Mouse (Mus musculus) kidney, postnatal 36 days (tissue): ENCODE measurements at regions not wholly inside any gene's neighbourhood (a gene's known extent, or its start where the extent isn't known, plus 50 kb on each side); places are given as distances from the start of the nearest gene placed in this dataset.

ENCODE experiments used
- DNase-seq, 2 experiments: peaks; one replicate each; pipeline ENCODE4 v3.0.0; 2021 to 2022; ENCODE audit warnings: mixed read lengths in 2 of 2

DNA sequence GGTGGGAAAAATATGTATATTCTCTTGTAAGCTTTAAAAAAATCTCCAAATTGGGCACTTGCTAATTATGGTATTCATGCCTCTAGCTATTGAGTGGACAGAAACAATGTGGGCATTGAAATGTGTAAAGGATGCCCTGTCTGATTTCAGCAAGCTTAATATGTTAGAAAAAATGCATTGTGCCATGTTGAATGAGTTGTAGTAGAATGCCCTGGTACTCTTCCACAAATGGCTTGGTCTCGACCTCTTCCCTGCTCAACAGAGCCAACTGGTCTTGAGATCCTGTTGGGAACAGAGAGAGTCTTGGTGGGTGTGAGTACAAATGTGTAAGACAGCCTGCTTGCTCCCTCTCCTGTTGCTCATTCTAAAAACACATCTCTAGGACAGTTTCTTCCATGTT is 616.1 kb downstream of the Efnb2 start:
- DNase-seq: no peak

DNA sequence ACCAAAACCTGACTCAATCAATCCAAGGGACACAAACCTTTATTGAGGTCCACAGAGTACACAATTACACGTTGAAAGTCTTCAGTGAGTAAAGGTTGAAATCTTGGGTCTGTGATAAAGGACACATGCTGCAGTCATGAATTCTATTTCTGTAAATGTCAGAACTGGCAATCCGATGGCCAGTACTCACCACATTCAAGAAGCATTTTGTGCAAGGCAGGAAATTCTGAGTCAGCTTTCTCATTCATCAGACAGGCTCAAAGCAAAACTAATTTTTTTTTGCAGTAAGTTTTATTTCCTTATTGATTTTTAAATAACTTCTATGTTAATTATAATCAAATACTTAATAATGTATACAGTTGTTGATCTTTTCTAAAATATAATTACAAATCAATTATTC is 616.7 kb downstream of the Efnb2 start:
- no peak for DNase-seq

DNA sequence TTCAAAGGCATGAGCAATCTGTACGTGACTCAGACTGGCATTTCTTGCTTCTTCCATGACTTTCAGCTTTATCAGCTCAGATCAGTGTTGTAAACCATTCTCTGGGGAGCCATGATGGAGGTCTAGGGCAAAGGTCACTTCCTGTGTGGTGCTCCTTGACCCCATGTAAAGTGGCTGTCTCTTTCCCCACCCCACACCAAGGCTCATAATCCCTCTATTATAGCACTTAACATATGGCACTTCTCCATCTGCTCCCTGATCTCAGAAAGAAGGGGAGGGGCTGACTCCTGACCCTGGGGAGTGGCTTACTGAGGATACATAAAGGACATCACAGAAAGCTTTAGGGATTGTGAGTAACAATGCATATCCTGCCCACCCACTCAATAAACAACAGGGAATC is 623.1 kb downstream of the Efnb2 start:
- DNase-seq: no peak

DNA sequence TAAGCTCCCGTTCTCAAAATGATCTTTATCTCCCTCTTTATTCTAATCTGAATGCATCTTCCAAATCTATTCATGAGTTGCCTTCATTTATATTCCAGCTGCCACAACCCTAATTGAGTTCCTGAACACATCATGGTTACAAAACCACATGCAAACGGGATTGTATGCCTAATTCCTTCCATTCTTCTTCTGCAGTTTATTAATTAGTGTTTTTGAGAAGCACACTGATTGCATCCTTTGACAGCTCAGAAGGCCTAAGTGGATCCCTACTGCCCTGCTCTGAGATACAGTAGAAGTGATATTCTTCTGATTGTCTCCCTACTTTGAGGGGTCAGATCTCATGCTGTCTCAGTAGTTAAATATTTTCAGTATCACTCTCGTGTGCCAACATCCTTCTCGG is 649.9 kb downstream of the Efnb2 start:
- DNase-seq: no peak

DNA sequence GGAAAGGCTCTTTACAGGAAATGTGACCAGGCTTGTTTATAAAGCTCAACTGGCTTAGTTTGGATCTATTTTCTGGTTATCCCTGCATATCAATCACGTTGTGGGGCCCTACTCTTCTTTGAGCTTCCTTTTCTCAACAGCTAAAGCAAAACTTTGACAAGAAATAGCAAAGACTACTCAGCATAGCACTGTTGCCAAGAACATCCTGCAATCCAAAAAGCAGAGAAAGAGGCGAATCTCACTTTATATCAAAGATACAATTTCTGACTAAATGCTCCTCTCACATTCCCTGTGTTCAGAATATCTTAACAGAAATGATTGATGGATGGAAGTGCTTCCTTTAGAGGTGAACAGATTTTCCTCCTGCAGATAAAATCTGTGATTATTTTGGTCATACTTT is 666.1 kb downstream of the Efnb2 start:
- DNase-seq: no peak

DNA sequence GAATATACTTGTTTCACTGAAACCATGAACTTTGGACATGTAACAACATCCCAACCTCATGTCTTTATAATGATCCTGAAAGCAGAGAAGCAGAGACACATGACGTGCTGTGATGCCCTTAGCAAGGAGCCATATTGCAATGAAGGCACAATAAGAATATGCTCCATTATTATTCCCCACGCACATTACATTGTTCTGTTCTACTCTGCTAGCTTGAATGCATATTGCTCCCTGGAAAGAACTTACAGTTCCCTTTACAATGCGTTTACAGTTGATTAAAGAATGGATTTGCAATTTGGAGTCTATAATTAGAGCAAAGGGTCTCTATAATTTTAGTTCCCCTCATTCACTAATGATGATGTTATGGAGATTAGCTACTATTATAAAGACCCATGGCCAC is 672.2 kb downstream of the Efnb2 start:
- DNase-seq: no peak

DNA sequence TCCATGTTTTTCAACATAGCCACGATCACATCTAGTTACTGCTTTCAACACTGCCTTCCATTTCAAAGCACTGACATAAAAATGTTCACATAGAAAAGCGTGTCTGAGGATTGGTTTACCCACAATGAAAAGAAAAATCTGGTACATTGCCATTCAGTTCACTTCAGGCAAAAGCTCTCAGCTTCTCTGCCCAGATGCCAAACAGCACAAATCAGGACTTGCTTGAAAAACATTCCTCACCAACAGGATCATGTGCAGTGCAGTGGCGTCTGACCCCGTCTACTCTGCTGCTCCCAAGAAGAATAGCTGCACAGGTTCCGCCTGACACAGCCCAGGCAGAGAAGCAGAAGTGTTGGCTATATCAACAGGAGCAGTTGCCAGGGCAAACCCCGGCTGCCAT is 684.0 kb downstream of the Efnb2 start:
- DNase-seq: no peak

DNA sequence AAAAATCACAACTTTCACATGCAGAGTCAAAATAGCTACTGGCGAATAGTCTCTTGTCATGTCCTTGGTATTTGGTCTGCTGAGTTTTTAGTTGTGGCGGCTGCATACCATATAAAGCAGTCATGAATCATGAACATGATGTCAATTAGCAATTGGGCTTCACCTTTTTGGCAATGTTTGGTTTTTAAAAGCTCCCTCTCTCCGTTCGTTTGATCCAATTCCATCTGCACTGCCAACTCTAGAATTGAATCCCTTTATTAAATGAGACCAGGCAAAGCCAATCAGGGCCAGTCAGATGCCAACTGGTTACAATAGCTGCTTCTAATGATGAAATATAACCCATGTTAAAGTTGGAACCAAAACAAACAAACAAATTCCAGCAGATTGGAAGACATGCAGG is 687.3 kb downstream of the Efnb2 start:
- DNase-seq: no peak

DNA sequence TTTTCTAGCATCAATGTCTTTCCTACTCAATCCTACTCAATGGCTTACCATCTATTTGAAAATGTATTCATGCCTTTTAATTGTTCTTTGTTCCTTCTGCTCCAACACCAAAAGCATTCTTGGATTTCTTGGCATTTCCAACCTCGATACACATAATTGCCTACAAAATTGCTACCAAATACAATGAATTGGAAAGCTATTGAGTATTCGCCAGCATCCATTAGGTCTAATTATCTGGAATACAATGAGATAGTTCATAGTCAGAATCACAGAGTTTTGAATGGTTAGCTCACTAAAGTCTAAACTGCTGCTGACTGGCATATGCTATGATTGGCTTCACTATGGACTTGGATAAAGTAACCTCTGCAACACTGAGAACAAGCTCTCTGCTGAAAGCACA is 696.8 kb downstream of the Efnb2 start:
- no peak for DNase-seq

DNA sequence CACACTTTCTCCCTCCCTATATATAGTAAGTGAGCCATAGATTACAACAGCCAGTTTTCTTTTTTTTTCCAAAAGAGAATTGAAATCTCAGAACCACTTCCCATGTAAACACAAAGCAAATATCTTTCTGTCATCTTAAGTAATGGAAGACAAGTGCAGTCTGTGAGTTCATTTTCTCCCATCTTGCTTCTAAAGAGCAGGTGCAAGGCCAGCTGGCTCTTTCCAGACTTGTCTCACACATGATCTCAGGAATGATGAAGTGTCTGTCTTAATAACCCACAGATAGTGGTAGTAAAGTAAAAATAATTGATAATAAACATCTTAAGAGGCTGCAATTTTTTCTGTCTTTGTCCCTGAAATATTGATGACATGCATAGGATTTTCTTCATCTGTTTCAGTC is 704.3 kb downstream of the Efnb2 start:
- DNase-seq: no peak

DNA sequence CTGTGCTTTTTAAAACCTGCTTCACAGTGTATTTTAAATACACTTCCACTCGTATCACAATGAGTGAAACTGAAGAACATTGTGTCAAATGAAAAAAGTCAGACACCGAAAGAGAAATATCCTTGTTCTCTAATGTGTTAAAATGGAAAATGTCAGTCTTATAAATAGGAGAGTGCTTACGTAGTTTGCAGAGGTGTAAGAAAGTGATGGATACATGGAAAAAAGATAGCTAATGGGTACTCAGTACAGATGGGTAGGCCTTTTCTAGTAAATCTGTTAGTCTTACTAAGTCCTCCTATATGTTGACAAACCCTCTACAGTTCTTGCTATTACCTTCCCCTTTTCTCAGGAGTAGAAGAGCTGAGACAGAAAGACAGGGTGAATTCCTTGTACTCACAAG is 706.2 kb downstream of the Efnb2 start:
- no peak for DNase-seq

DNA sequence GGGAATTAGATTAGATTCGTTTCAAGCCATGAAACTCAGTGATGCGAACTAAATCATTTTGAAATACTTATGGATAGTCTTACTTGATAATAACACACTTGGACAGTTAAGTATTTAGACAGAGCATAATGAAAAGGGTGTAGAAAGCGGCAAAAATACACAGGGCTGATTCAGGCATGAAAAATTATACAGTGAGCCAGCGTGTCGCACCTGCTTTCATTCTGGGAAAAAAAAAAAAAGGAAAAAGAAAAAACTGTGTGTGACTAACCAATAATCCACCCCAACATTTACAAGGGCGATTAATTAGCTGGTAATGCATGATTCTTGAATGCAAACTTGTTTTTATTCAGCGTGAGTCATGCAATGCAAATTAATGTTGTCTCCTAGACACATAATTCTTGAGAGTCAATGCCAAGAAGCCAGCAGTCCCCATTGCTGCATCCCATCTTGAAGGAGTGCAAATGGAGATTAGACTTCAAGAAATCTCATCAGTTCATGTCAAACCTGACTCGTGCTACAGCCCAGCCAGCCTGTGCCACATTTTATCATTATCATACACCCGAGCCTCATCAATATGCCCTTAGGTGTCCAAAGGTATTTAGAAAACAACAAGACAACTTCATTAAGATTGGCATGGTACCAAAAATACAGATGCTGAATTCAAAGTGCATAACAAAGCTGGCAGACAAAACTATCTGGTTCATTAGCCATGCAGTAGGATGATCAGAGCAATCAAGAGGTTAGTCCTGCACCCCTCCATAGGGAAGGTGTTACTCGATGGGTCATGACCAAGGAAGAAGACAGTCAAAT is 714.9 kb downstream of the Efnb2 start:
- no peak for DNase-seq

DNA sequence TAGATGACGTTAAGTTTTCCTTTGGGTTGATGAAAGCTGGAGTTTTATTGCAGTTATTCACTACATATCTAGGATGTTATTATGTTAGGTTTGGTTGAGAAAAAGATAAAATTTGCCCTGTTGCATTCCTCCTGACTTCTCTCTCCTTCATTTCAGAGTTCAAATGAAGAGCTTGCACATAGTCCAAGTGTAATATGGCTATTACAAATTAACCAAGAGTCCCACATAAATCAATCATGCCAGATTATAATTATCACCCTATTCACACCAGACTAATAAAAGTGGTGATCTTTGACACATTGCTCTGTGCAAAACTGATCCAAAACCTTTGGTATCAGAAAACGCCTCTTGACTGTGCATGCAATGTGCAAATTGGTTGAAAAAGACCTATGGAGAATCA is 724.4 kb downstream of the Efnb2 start:
- no peak for DNase-seq

DNA sequence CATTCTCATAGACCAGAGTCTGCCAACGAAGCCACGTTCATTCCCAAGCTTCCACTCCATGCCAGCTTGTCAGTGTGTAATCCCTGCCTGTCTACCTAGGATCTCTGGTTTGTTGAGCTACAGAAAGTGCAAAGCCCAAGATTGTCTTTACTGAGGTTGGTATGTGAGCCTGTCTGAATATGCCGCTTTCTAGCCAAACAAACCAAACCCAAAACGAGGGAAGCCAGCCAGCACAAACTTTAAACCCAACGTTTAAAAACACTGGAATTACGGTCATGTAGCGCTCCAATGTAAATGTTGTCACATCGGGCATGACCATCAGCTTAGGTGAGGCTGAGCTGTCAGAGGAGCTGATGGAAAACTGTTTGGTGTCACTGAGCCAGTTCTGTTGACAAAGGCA is 741.6 kb downstream of the Efnb2 start:
- no peak for DNase-seq

DNA sequence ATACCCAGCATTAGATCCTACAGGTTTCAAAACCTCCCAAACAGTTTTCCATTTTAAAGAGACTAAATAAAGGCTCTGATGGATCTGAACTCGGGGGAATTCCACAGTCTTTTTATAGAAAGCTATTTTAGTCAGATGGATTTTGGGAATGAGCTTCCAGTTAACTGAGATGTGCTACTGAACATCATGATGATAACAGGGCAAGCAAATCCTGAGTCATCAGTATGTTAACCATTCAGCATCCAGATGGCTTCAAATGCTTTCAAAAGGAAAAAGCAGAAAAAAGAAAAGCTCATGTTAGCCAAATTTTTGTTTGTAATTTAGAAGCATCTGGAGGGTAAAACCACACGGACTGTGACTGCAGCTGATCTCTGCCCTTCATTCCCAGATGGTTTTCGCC is 766.7 kb downstream of the Efnb2 start:
- no peak for DNase-seq

DNA sequence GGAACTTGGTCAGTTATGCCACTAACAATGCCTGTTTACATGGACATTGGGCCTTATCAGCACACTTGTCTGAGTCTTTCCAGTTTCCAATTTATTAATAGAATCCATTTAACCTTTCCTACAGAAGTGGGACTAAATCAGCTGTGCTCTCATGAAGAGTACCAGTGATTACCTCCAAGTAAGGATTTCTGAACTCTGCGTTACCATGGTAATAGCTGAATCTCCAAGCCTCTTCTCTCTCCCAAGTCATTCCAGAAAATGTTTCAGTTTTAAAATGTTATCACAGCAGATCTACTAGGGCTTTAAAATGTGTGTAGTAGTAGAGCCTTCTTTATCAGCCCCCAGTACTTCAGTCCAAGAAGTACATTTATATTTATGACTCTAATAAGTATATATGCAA is 807.9 kb downstream of the Efnb2 start:
- DNase-seq: no peak

DNA sequence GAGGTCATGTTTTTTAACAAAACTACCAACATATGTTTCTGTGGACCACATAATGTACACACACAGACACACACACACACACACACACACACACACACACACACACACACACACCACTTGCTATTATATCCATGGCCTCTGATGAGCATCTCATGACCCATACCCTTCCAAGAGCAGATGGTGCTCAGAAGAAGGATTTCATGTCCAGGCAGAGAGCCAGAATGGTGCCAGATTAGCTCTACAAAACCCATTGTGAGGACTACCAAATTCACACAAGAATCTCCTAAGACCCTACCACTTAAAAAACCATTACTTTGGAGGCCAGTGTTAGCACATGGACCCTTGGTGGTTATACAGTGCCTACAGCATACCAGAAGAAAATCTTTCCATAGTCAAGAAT is 810.5 kb downstream of the Efnb2 start:
- DNase-seq: no peak

DNA sequence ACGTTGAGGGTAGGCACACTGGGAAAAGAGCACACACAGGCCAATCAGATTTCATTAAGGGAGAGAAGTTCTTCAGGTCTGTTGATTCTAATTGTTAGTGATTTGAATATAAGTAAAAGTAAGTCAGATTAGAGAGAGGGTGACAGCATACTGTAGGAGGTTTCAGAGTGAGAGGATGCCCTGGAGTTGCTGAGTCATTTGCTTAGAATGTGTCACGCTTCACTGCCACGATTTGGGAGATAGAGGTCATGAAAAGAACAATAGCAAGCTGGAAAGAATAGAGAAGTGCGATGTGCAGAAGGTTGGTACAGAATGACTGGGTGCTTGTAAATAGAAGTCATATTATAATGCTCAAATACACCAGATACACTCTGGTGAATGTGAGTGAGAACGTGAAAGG is 829.1 kb downstream of the Efnb2 start:
- DNase-seq: no peak

DNA sequence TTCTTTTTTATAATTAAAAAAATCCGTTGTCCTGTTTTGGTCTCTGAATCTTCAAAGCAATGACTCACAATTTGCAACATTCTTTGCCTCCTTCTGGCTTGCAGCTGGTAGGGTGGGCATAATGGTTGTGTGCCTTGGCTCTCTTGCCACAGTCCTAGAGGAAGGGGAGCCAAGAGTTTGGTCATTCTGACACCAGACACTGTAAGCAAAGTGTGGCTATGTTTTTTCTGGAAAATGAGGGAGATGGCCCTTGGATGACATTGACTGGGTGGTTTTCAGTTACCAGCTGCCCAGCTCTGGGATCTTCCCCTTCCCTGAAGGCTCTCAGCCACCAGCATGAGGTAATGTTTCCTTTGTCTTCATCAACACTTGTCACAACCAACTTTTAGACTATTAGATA is 833.2 kb downstream of the Efnb2 start:
- DNase-seq: no peak

DNA sequence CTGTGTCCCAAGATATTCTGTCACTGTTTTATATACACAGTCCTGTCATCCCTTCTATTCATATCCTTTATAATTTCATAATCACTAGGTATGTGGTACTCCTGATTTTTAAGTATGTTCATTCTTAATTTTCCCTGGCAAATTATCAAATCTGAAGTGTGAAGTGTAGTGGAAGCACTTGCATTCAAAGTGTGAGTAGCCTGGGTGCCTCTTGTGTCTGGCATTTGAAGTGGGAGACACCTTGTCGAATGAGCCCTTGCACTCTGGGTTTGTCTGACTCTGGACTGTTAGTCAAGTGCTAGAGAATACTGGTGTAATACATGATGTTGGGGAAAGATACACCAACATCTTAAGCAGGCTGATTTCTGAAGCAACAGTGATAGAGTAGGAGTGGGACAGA is 852.6 kb downstream of the Efnb2 start:
- DNase-seq: no peak

DNA sequence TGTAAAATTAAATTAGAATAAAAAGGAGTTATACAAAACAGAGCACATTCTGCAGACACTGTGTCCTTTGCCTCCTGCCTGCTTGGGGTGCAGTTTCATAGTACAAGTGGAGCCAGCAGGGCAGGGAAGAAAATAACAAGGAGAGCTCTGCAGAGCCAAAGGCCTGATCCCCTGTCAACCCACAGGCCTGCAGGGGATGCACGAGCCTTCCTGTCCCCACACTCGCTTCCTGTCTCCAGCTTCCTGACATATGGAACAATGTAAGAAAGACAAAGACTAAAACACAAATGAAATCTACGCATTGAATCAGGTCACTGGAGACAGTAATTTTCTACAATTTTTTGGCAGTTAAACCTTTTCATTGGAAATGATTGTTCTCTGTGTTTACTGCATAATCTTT is 861.8 kb downstream of the Efnb2 start:
- peak; percentile 0 to 8 for DNase-seq

DNA sequence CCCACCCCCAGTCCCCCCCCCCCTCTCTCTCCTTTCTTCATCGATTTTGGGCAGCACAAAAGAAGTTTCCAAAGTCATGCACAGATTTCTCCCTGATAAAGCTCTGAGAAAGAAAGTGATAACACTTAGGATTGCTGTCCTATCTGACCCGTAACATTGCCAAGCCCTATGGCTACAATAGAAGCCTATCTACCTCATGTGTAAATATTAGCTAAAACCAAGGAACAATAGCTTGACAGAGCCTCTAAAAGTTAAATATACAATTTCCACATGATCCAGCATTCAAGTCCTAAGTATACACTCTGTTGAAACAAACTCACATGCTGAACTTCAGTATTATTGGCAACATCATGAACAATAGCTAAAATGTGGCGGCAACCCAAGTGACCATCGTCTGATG is 864.9 kb downstream of the Efnb2 start:
- no peak for DNase-seq

DNA sequence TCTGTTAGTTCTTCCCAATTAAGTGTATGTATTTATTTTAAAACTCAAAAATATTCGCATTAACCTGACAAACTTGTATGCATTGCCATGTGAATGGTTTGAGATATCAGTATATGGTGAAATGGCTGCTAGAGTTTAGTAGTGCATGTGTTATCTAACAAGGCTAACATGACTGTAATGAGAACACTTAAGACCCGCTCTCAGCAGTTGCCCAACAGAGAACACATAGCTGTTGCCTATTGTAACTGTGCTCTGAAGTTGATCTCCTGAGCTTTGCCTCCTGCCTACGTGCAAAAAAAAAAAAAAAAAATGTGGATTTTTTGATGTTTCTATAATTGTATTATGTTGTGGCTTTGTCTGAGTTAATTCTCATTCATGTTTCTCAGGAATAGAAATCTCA is 897.2 kb downstream of the Efnb2 start:
- DNase-seq: no peak

DNA sequence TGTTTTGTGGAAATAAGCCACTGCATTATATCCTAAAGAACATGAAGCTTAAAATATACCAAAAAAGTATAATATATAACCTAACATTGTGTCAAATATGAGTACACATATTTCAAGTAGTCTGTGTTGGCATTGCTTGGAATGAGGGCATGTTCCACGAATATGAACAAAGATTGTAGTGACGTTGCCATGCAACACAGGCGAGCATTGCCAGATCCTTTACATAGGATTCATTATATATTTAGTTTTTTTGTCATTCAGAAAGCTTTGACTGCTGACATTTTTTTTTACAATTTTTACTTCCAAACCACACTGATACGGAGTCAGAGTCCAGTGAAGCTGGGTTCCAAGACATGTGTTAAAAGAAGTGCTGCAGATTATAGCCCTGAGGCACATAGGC is 900.1 kb downstream of the Efnb2 start:
- no peak for DNase-seq

DNA sequence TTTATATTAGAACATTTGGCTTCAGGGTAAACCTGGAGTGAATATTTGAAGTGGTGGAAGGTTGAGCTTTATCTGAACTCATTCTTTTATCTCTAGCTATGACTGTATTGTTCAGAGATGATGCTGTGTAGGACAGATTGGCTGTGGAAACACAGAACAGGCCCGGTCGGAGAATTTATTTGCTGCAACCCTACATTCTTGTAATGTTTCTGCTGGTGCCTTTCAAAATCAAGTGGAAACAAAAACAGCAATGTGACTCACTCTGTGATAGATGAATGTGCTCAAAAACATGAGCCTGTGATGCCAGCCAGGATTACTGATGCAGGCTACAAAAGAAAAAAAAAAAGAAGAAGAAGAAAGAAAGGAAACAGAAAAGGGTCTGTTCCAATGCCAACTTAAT is 928.3 kb downstream of the Efnb2 start:
- no peak for DNase-seq

DNA sequence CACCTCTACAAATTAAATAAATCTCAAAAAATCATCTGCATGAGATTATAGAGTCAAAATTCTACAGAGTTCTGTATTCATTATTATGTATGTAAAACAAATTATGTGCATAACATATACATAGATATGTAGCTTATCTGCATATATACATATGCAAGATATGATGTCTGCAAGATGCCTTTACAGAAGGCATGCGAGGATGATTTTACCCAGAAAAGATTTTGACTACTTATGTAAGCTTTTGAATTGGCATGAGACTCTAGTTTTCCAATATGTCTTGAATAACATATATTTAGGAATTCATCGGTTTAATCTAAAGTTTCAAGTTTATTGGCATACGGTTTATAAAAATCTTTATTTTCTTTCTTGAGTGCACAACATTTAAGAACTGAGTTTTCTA is 939.2 kb downstream of the Efnb2 start:
- no peak for DNase-seq
